In the genomic region with DNA sequence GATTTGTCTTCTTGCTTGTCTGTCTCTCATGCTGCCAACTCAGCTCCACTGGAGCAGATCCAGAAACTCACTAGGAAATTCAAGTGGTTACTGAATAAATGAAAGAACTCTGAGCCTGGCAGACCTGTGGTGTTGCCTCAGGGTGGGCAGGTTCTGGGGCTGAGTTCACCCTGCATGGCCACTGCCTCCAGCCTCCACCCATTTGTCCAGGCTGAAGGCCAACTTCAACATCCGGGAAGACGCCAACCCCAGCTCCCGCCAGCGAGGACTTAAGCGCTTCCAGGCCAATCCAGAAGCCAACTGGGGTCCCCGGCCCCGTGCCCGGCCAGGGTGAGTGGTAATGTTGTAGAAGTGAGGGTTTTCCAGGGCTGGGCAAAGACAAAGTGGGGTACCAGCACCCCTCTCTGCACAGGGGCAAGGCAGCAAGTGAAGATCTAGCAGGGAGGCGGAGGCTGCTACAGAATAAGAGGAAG, we compare ENCODE assay signal across 8 mouse cellular contexts. TPM values are rescaled to one million over a fixed set of nuclear protein-coding genes. Genes with fewer than 3 reads are reported as not detected.
DNase-seq lines count a peak whose midpoint lies in the region; ATAC-seq and TF ChIP-seq lines count a peak whose summit lies in the region.

No protein-coding gene starts in this region.

- DNase-seq in cerebellum, postnatal 25 days, result peak; percentile 56 to 57
- no peak for DNase-seq in cerebellum, postnatal 4 days (ENCODE audit: low spot score in 2 of 2)
- no peak for DNase-seq in thymus, adult 2 months
- no peak for DNase-seq in thymus, postnatal 0 days (ENCODE audit: low spot score)
- DNase-seq in stomach, postnatal 0 days (ENCODE audit: low spot score), result peak; percentile 83
- no peak for DNase-seq in MN1 (ENCODE audit: low spot score)

- peak overlapping the region; percentile 86 for H3K27ac ChIP-seq in thymus, adult 2 months (ENCODE audit: control insufficient read depth, insufficient read depth, low read length)
- H3K27ac ChIP-seq in heart, embryonic 11.5 days (ENCODE audit: low read depth, low read length), result peak overlapping the region; percentile 91
- peak overlapping the region; percentile 56; the same call in 1 of the 2 replicates for H3K27ac ChIP-seq in limb, embryonic 13.5 days
- H3K27ac ChIP-seq in stomach, postnatal 0 days (replicated peaks), result peak overlapping the region; percentile 79

- no peaks in the 10 kb centered on the region for H3K36me3 ChIP-seq in thymus, adult 2 months (ENCODE audit: control insufficient read depth, insufficient read depth, low read length)
- peaks cover 25% of the 10 kb centered on the region for H3K36me3 ChIP-seq in heart, embryonic 11.5 days (ENCODE audit: control insufficient read depth, insufficient read depth, low read length)
- peaks cover 50% of the 10 kb centered on the region for H3K36me3 ChIP-seq in limb, embryonic 13.5 days
- H3K36me3 ChIP-seq in stomach, postnatal 0 days (ENCODE audit: control insufficient read depth, insufficient read depth, low read length), result peaks cover 5% of the 10 kb centered on the region; the same call in 1 of the 2 replicates

- H3K4me2 ChIP-seq in heart, embryonic 11.5 days, result no peak overlapping the region
- no peak overlapping the region for H3K4me2 ChIP-seq in limb, embryonic 13.5 days (replicated peaks)
- peak overlapping the region; percentile 2; the same call in 1 of the 2 replicates for H3K4me2 ChIP-seq in stomach, postnatal 0 days (replicated peaks; ENCODE audit: low read depth)

- H3K27me3 ChIP-seq in thymus, adult 2 months (ENCODE audit: control insufficient read depth, insufficient read depth, low read length), result no peaks in the 10 kb centered on the region
- H3K27me3 ChIP-seq in heart, embryonic 11.5 days (ENCODE audit: control insufficient read depth, insufficient read depth, low read length), result peaks cover 20% of the 10 kb centered on the region
- peaks cover 28% of the 10 kb centered on the region for H3K27me3 ChIP-seq in limb, embryonic 13.5 days
- no peaks in the 10 kb centered on the region for H3K27me3 ChIP-seq in stomach, postnatal 0 days (ENCODE audit: control insufficient read depth, insufficient read depth, low read length)

- H3K9me3 ChIP-seq in heart, embryonic 11.5 days (replicated peaks; ENCODE audit: control insufficient read depth, low read length), result no peaks in the 10 kb centered on the region
- no peaks in the 10 kb centered on the region for H3K9me3 ChIP-seq in limb, embryonic 13.5 days
- H3K9me3 ChIP-seq in stomach, postnatal 0 days (ENCODE audit: control insufficient read depth, low read length), result no peaks in the 10 kb centered on the region

- H3K4me1 ChIP-seq in thymus, adult 2 months (replicated peaks; ENCODE audit: control insufficient read depth, insufficient read depth, low read length), result peaks cover 48% of the 10 kb centered on the region
- peaks cover 25% of the 10 kb centered on the region for H3K4me1 ChIP-seq in heart, embryonic 11.5 days (ENCODE audit: control insufficient read depth, insufficient read depth, low read length)
- peaks cover 26% of the 10 kb centered on the region for H3K4me1 ChIP-seq in limb, embryonic 13.5 days
- no peaks in the 10 kb centered on the region for H3K4me1 ChIP-seq in stomach, postnatal 0 days (replicated peaks; ENCODE audit: control insufficient read depth, insufficient read depth)

- no peak overlapping the region for H3K4me3 ChIP-seq in thymus, adult 2 months (ENCODE audit: control insufficient read depth, insufficient read depth, low read length)
- H3K4me3 ChIP-seq in heart, embryonic 11.5 days (ENCODE audit: low read depth, low read length), result no peak overlapping the region
- no peak overlapping the region for H3K4me3 ChIP-seq in limb, embryonic 13.5 days
- 0 out of 2 replicates have a peak overlapping the region, but pooled peaks have one; percentile 12 for H3K4me3 ChIP-seq in stomach, postnatal 0 days (ENCODE audit: low read depth, low read length)

- no peak for ATAC-seq in heart, embryonic 11.5 days (replicated peaks; ENCODE audit: insufficient number of reproducible peaks, low FRiP score, low TSS enrichment)
- no peak for ATAC-seq in limb, embryonic 13.5 days (ENCODE audit: low FRiP score, low read depth)
- peak; percentile 76 for ATAC-seq in stomach, postnatal 0 days (ENCODE audit: low FRiP score, low TSS enrichment)

- TF ChIP-seq POLR2A in thymus, adult 2 months (IDR thresholded peaks at IDR 0.05; ENCODE audit: control insufficient read depth, extremely low read depth, insufficient read depth, low read length, poor library complexity), result no peak

- no peak for TF ChIP-seq CTCF in thymus, adult 2 months (IDR thresholded peaks at IDR 0.05; ENCODE audit: borderline replicate concordance, control insufficient read depth, extremely low read depth, insufficient read depth, low read length, poor library complexity)
- no peak for TF ChIP-seq CTCF in stomach, postnatal 0 days (IDR thresholded peaks at IDR 0.05; ENCODE audit: low read depth)

- TF ChIP-seq EP300 in stomach, postnatal 0 days (optimal IDR thresholded peaks at IDR 0.05), result no peak

- H3K9ac ChIP-seq in heart, embryonic 11.5 days (ENCODE audit: low read depth, low read length), result no peak overlapping the region
- H3K9ac ChIP-seq in limb, embryonic 13.5 days, result no peak overlapping the region
- 0 out of 2 replicates have a peak overlapping the region, but pooled peaks have one; percentile 38 for H3K9ac ChIP-seq in stomach, postnatal 0 days (ENCODE audit: low read length)

- 83% methylated on average over 9 of the region's 9 CpGs for WGBS in thymus, adult 2 months
- WGBS in heart, embryonic 11.5 days (ENCODE audit: insufficient replicate concordance), result 84% methylated on average over 9 of the region's 9 CpGs
- 84% methylated on average over 9 of the region's 9 CpGs for WGBS in limb, embryonic 13.5 days
- WGBS in stomach, postnatal 0 days, result 69% methylated on average over 9 of the region's 9 CpGs

RNA-seq across cellular contexts. Expression of a gene that starts 2.3 kb away (rescaled TPM):
- polyA plus RNA-seq in thymus, adult 2 months (2012; rRNA removed), result 7.1 and 7.5 TPM in 2 replicates
- 8.1 and 8.8 TPM in 2 replicates for polyA plus RNA-seq in thymus, postnatal 0 days (2015; fragmentation: Nextera tagmentation; extraction: Ambion mirVana)
- 19.5 and 22.9 TPM in 2 replicates for polyA plus RNA-seq in heart, embryonic 11.5 days (2014; fragmentation: Nextera tagmentation; extraction: Ambion mirVana)
- polyA plus RNA-seq in limb, embryonic 13.5 days (2015; fragmentation: Nextera tagmentation; extraction: Ambion mirVana), result 4.1 and 4.9 TPM in 2 replicates
- 4.0 and 4.3 TPM in 2 replicates for polyA plus RNA-seq in stomach, postnatal 0 days (2015; fragmentation: Nextera tagmentation; extraction: Ambion mirVana)

RNA-seq across cellular contexts. Expression of a gene that starts 11.3 kb away (rescaled TPM):
- 155 and 182 TPM in 2 replicates for polyA plus RNA-seq in thymus, adult 2 months (2012; rRNA removed)
- polyA plus RNA-seq in thymus, postnatal 0 days (2015; fragmentation: Nextera tagmentation; extraction: Ambion mirVana), result 12.1 TPM in 2 replicates
- 19.1 and 19.6 TPM in 2 replicates for polyA plus RNA-seq in heart, embryonic 11.5 days (2014; fragmentation: Nextera tagmentation; extraction: Ambion mirVana)
- polyA plus RNA-seq in limb, embryonic 13.5 days (2015; fragmentation: Nextera tagmentation; extraction: Ambion mirVana), result 15.0 and 15.2 TPM in 2 replicates
- 6.8 and 8.3 TPM in 2 replicates for polyA plus RNA-seq in stomach, postnatal 0 days (2015; fragmentation: Nextera tagmentation; extraction: Ambion mirVana)

RNA-seq across cellular contexts. Expression of a gene that starts 12.9 kb away (rescaled TPM):
- 169 and 181 TPM in 2 replicates for polyA plus RNA-seq in thymus, adult 2 months (2012; rRNA removed)
- polyA plus RNA-seq in thymus, postnatal 0 days (2015; fragmentation: Nextera tagmentation; extraction: Ambion mirVana), result 50.0 and 51.5 TPM in 2 replicates
- 49.7 and 51.6 TPM in 2 replicates for polyA plus RNA-seq in heart, embryonic 11.5 days (2014; fragmentation: Nextera tagmentation; extraction: Ambion mirVana)
- polyA plus RNA-seq in limb, embryonic 13.5 days (2015; fragmentation: Nextera tagmentation; extraction: Ambion mirVana), result 70.8 and 72.7 TPM in 2 replicates
- polyA plus RNA-seq in stomach, postnatal 0 days (2015; fragmentation: Nextera tagmentation; extraction: Ambion mirVana), result 45.1 and 49.9 TPM in 2 replicates

RNA-seq across cellular contexts. Expression of a gene that starts 23.8 kb away (rescaled TPM):
- polyA plus RNA-seq in thymus, adult 2 months (2012; rRNA removed), result 1.8 and 2.6 TPM in 2 replicates
- 2.4 and 3.6 TPM in 2 replicates for polyA plus RNA-seq in thymus, postnatal 0 days (2015; fragmentation: Nextera tagmentation; extraction: Ambion mirVana)
- polyA plus RNA-seq in heart, embryonic 11.5 days (2014; fragmentation: Nextera tagmentation; extraction: Ambion mirVana), result 3.4 and 5.4 TPM in 2 replicates
- polyA plus RNA-seq in limb, embryonic 13.5 days (2015; fragmentation: Nextera tagmentation; extraction: Ambion mirVana), result 7.1 and 9.8 TPM in 2 replicates
- polyA plus RNA-seq in stomach, postnatal 0 days (2015; fragmentation: Nextera tagmentation; extraction: Ambion mirVana), result 1.7 and 2.0 TPM in 2 replicates

RNA-seq across cellular contexts. Expression of a gene that starts 36.3 kb away (rescaled TPM):
- 29.2 and 33.7 TPM in 2 replicates for polyA plus RNA-seq in thymus, adult 2 months (2012; rRNA removed)
- 76.9 and 86.0 TPM in 2 replicates for polyA plus RNA-seq in thymus, postnatal 0 days (2015; fragmentation: Nextera tagmentation; extraction: Ambion mirVana)
- polyA plus RNA-seq in heart, embryonic 11.5 days (2014; fragmentation: Nextera tagmentation; extraction: Ambion mirVana), result 52.3 and 55.9 TPM in 2 replicates
- 71.9 and 73.0 TPM in 2 replicates for polyA plus RNA-seq in limb, embryonic 13.5 days (2015; fragmentation: Nextera tagmentation; extraction: Ambion mirVana)
- polyA plus RNA-seq in stomach, postnatal 0 days (2015; fragmentation: Nextera tagmentation; extraction: Ambion mirVana), result 82.8 and 86.6 TPM in 2 replicates

Comparison
In these comparisons a context has a peak if more than half of its experiments do, and no peak if none do; other contexts are left out.
1. DNase-seq: peak in cerebellum, postnatal 25 days (2 of 2) and stomach, postnatal 0 days (single experiment); none in cerebellum, postnatal 4 days (0 of 2), thymus, adult 2 months (single experiment), thymus, postnatal 0 days (single experiment) and MN1 (single experiment).
2. Peak in every context shown above with its lines, with median percentiles within 50 percentile points of each other: H3K27ac ChIP-seq.